ENCODE assay signal across 23 mouse cellular contexts in the genomic region with DNA sequence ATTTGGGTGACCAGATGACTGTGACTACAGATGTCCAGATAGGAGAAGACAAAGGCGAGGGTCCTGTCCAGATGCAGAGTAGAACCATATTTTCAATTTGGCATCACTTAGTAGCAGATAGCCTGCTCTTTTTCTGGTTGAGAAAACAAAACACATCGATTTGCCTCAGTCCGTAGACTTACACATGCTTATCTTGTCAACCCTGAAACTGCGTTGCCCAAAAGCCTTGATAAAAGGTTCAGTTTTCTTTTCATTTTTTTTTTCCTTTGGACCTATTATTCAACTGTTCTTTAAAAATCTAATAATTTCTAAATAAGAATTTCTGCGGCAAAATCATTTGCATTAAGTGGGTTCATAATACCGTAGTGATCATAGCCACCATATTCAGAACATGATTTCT.
"Had no signal": no experiment of that assay in that cellular context is flagged by ENCODE, and none has a peak within 500 bp of the region (broad histone marks: within the 10 kb centered on the region; RNA-seq: fewer than 3 reads in every experiment).

No protein-coding gene starts in this region.

- H3K9me3 ChIP-seq: heart, embryonic 12.5 days; hindbrain, embryonic 10.5 days; hindbrain, embryonic 12.5 days; hindbrain, embryonic 15.5 days; kidney, embryonic 15.5 days; limb, embryonic 12.5 days; liver, embryonic 12.5 days had no signal

- H3K4me1 ChIP-seq: heart, embryonic 12.5 days; hindbrain, embryonic 10.5 days; hindbrain, embryonic 12.5 days; kidney, embryonic 15.5 days; liver, embryonic 12.5 days had no signal

- DNase-seq: gastrocnemius, adult 2 months; gastrocnemius, postnatal 10 days; gastrocnemius, postnatal 25 days; heart, postnatal 10 days; heart, postnatal 4 days; kidney, adult 11 months; kidney, adult 2 months; kidney, adult 9 months; kidney, postnatal 14 days; kidney, postnatal 36 days; layer of hippocampus, adult 9-11 months; layer of hippocampus, postnatal 36 days; left cerebral cortex, postnatal 4 days had no signal

- ATAC-seq: hindbrain, postnatal 0 days; intestine, embryonic 16.5 days; liver, embryonic 12.5 days had no signal

- H3K4me3 ChIP-seq: gastrocnemius, adult 2 months; heart, embryonic 12.5 days; hindbrain, embryonic 10.5 days; hindbrain, embryonic 12.5 days; hindbrain, embryonic 15.5 days; kidney, embryonic 15.5 days; limb, embryonic 12.5 days; liver, embryonic 12.5 days had no signal

- H3K4me2 ChIP-seq: heart, embryonic 12.5 days; hindbrain, embryonic 12.5 days; hindbrain, embryonic 15.5 days; kidney, embryonic 15.5 days; limb, embryonic 12.5 days; liver, embryonic 12.5 days had no signal

- H3K27me3 ChIP-seq: heart, embryonic 12.5 days; hindbrain, embryonic 12.5 days; hindbrain, embryonic 15.5 days; kidney, embryonic 15.5 days; limb, embryonic 12.5 days; liver, embryonic 12.5 days had no signal

- H3K27ac ChIP-seq: gastrocnemius, adult 2 months; hindbrain, embryonic 10.5 days; hindbrain, embryonic 12.5 days; hindbrain, embryonic 15.5 days; hindbrain, postnatal 0 days; kidney, embryonic 15.5 days; kidney, postnatal 0 days; limb, embryonic 12.5 days; liver, embryonic 12.5 days had no signal

- H3K9ac ChIP-seq: heart, embryonic 12.5 days; hindbrain, embryonic 12.5 days; hindbrain, embryonic 15.5 days; kidney, embryonic 15.5 days; limb, embryonic 12.5 days; liver, embryonic 12.5 days had no signal

- H3K36me3 ChIP-seq: heart, embryonic 12.5 days; hindbrain, embryonic 10.5 days; hindbrain, embryonic 12.5 days; hindbrain, embryonic 15.5 days; kidney, embryonic 15.5 days; limb, embryonic 12.5 days; liver, embryonic 12.5 days had no signal
